Mouse (Mus musculus) ES-Bruce4 (cell line): Measurements from ENCODE around the gene Hdac6.

Experiments
- CTCF ChIP-seq: IDR thresholded peaks from one replicate; pipeline ENCODE4 v1.8.1; 2011; ENCODE audit warnings: low read depth, low read length
- POLR2A ChIP-seq: IDR thresholded peaks from one replicate; pipeline ENCODE4 v1.8.1; 2011; ENCODE audit warnings: low read length; ENCODE audit not compliant: insufficient read depth

- TF ChIP-seq CTCF (no peak), POLR2A (no peak)
These were observed 37.2 kb downstream of the Hdac6 start for GRCm38 (mm10) chrX:7910473-7910872.
